Mouse (Mus musculus): ENCODE measurements around the gene Fkbp5.

DNA sequence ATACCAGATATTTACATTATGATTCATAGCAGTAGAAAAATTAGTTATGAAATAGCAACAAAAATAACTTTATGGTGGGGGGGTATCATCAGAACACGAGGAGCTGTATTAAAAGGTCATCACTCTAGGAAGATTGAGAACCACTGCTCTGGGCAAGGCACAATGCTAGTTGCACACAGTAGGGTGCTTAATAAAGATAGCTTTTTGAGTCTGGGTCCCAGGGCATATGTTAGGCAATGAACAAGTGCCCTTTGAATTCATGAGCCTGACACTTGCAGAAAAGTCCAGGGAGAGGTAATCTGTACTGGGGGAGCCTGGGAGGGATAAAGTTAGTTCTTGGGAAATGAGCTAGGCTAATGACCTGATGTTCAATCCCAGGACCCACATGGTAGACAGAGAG lies 4.0 kb downstream of the Fkbp5 start:
- TF ChIP-seq POLR2A (IDR thresholded peaks at IDR 0.05; ENCODE audit: extremely low read depth, insufficient read depth, low read length), result no peak
- no peak for TF ChIP-seq CTCF (IDR thresholded peaks at IDR 0.05; ENCODE audit: low read depth, low read length)

Data from liver, adult 2 months (tissue).